Mouse (Mus musculus): ENCODE data around the gene Hspg2. TPM values are rescaled to one million over a fixed set of nuclear protein-coding genes. Genes with fewer than 3 reads are reported as not detected.

Gene Hspg2
- polyA plus RNA-seq, 1 experiment from 2014 or later = 50.0 TPM

DNA sequence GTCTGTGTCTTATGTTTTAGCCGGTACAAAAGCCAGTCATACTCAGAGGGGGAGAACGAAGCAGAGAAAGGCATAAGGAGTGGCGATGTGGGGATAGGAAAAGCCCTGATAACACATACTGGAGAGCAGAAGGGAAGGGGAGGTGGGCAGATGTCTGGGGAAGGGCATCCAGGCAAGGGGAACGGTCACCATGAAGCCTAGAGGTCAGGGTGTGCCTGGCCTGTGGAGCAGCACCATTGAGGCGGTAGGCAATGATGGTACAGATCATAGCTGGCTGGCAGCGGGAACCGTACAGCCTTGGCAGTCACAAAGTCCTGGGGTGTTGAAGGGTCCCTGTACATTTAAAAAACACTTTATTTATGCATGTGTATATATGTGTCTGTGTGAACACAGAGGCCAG, 6.1 kb downstream of the Hspg2 start:
- WGBS = 55% methylated on average over 7 of the region's 7 CpGs
- Histone ChIP-seq H3K4me3 (0 out of 2 replicates have a peak overlapping the region, but pooled peaks have one; percentile 27), H3K9ac (peak overlapping the region; percentile 76), H3K4me2 (peak overlapping the region; percentile 91), H3K9me3 (no peaks in the 10 kb centered on the region), H3K27ac (replicated peaks) (peak overlapping the region; percentile 100), H3K36me3 (peaks cover 16% of the 10 kb centered on the region), H3K27me3 (replicated peaks) (no peaks in the 10 kb centered on the region), H3K4me1 (peaks cover 100% of the 10 kb centered on the region)
- ATAC-seq (ENCODE audit: extremely low read depth, insufficient number of reproducible peaks, low FRiP score, low TSS enrichment) = no peak

DNA sequence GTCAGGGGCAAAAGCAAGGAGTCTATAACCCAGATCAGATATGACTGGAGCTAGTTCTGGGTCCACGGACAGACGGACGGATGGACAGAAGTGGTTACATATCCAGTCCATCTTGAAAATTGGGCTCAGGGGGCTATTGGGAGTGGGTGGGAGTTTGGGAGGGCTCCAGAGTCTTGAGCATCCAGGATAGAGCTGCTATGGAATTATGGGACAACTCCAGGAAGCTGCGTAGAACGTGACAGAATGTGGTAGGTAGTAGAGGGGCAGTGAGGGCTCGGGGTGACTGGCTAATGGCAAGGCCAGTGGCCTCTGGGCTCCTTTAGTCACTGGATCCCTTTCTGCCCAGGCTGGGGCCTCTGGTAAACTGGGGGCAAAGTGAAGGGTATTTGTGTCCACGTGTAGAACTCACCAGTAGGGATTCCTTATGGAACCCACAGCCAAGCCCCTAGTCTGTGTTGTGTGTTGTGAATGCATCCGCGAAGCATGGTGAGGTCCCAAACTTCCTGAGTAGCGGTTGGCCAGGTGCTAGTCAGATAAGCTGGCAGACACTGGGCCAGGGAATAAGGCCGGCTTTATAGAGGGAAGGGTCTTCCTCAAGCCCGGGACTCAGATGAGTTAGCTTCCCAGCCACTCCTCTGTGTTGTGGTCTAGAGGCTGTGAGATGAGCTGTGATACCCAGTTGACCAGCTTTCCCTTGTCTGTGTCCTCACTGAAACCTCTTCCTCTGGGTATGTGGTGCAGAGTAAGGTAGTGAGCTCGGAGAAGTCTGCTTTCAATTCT, 6.9 kb downstream of the Hspg2 start:
- H3K27me3 ChIP-seq (replicated peaks) = no peaks in the 10 kb centered on the region
- peaks cover 100% of the 10 kb centered on the region for H3K4me1 ChIP-seq
- 54% methylated on average over 13 of the region's 13 CpGs for WGBS
- no peak for ATAC-seq (ENCODE audit: extremely low read depth, insufficient number of reproducible peaks, low FRiP score, low TSS enrichment)
- H3K4me2 ChIP-seq = peak overlapping the region; percentile 91
- H3K9me3 ChIP-seq = no peaks in the 10 kb centered on the region
- H3K9ac ChIP-seq = peak overlapping the region; percentile 76; the same call in 1 of the 2 replicates
- H3K4me3 ChIP-seq = no peak overlapping the region
- H3K27ac ChIP-seq (replicated peaks) = peak overlapping the region; percentile 100
- peaks cover 16% of the 10 kb centered on the region for H3K36me3 ChIP-seq

DNA sequence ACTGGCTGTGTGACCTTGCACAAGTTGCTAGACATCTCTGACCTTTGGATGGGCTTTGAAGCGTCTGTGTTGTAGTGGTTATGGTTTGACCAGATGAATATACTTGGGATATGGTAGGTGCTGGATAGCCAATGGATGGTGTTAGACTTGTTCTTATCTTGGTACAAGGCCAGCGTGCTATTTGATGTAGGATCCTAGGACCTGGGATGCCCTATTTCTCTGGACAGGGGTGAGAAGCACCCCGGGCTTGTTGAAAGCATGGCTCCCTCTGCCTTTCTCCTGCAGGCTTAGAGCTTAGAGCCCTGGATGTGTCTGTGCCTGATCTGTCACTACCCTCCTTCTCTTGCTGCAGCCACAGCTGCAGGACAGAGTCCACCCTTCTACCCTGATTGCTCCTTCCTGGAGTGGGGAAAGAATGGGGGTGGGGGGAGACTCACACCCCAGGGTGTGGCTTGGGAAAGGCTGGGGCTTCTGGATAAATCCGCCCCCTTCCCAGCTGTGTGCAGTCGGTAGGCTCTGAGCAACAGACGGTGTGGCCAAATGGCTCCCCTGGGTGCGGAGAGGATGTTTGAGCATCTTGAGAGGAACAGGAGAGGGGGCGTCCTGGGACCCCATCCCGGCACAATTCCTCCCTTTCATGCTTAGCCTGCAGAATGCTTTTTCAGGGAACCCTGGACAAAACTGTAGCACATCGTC, 7.6 kb downstream of the Hspg2 start:
- Histone ChIP-seq H3K4me2 (peak overlapping the region; percentile 91), H3K27ac (replicated peaks) (peak overlapping the region; percentile 100), H3K4me1 (peaks cover 100% of the 10 kb centered on the region), H3K9ac (peak overlapping the region; percentile 76), H3K4me3 (peak overlapping the region; percentile 24), H3K27me3 (replicated peaks) (no peaks in the 10 kb centered on the region), H3K36me3 (peaks cover 16% of the 10 kb centered on the region), H3K9me3 (no peaks in the 10 kb centered on the region)
- 16% methylated on average over 10 of the region's 10 CpGs for WGBS
- ATAC-seq (ENCODE audit: extremely low read depth, insufficient number of reproducible peaks, low FRiP score, low TSS enrichment) = 0 out of 2 replicates have a peak, but pooled peaks have one; percentile 5

DNA sequence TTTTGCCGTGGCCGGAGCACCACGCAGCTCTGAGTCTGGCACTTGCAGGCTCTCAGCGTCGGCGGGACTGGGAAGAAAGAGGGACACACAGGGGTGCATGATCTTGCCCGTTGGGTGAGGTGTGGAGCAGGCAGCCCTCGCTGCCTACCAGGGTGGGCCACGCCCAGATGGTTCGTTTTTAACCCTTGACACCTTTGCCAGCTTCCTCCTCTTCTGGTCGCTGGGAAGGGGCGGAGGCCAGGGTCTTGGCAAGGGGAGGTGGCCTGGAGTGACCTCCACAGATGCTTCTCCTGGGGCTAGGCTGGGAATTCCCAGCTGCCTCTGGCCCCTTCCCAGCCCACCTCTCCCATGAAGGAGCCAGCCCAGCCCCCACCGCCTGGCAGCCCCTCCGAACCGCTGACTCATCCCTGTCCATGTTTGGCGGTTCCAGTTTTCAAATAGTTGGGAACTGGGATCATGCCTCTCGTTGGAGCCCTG, 8.2 kb downstream of the Hspg2 start:
- peak overlapping the region; percentile 100 for H3K27ac ChIP-seq (replicated peaks)
- WGBS = 9% methylated on average over 17 of the region's 17 CpGs
- peaks cover 16% of the 10 kb centered on the region for H3K36me3 ChIP-seq
- no peaks in the 10 kb centered on the region for H3K27me3 ChIP-seq (replicated peaks)
- peak overlapping the region; percentile 91 for H3K4me2 ChIP-seq
- H3K4me3 ChIP-seq = peak overlapping the region; percentile 24
- ATAC-seq (ENCODE audit: extremely low read depth, insufficient number of reproducible peaks, low FRiP score, low TSS enrichment) = no peak
- no peaks in the 10 kb centered on the region for H3K9me3 ChIP-seq
- peak overlapping the region; percentile 76 for H3K9ac ChIP-seq
- H3K4me1 ChIP-seq = peaks cover 100% of the 10 kb centered on the region

DNA sequence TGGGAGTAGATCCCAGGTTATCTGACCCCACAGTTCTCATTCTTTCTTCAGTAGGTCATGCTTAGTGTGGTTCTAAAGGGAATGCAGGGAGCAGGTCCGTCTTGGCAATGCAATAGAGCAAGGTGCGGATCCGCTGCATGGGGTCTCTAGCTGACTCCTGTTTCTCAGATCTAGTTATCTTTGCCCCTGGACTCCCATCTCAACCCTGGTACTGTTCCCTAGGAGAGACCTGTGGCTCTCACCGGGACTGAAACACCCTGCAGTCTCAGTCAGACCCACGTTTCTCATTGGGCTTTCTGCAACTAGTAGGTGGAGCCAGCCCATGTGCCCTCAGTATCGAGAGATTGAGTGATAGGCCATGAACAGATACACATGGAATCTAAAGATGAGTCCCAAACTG, 9.0 kb downstream of the Hspg2 start:
- no peak for ATAC-seq (ENCODE audit: extremely low read depth, insufficient number of reproducible peaks, low FRiP score, low TSS enrichment)
- peaks cover 11% of the 10 kb centered on the region for H3K36me3 ChIP-seq
- H3K9me3 ChIP-seq = no peaks in the 10 kb centered on the region
- peak overlapping the region; percentile 76 for H3K9ac ChIP-seq
- 42% methylated on average over 6 of the region's 6 CpGs for WGBS
- peaks cover 100% of the 10 kb centered on the region for H3K4me1 ChIP-seq
- no peak overlapping the region for H3K4me3 ChIP-seq
- peak overlapping the region; percentile 100 for H3K27ac ChIP-seq (replicated peaks)
- H3K27me3 ChIP-seq (replicated peaks) = no peaks in the 10 kb centered on the region
- H3K4me2 ChIP-seq = peak overlapping the region; percentile 91

DNA sequence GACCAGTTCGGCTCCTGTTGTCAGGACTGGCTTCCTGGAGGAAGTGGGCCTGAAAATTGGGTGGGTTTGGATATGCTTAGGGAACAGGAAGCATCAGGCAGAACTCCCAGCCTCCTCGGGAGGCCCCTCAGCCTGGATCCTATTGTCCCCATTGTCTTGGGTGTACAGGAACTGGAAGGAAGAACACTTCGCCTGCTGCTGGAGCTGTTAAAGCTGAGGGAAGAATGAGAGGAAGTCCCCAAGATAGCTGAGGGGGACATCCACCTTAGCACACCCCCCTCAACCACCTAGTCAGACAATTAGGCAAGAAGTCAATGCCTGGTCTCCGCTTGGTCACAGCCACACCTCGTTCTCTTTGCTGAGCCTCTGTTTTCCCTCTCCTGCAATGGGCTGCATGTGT, 9.7 kb downstream of the Hspg2 start:
- 54% methylated on average over 5 of the region's 5 CpGs for WGBS
- peaks cover 5% of the 10 kb centered on the region; the same call in 1 of the 2 replicates for H3K36me3 ChIP-seq
- H3K9ac ChIP-seq = peak overlapping the region; percentile 71
- peak overlapping the region; percentile 91 for H3K4me2 ChIP-seq
- H3K4me1 ChIP-seq = peaks cover 100% of the 10 kb centered on the region
- H3K9me3 ChIP-seq = no peaks in the 10 kb centered on the region
- no peak for ATAC-seq (ENCODE audit: extremely low read depth, insufficient number of reproducible peaks, low FRiP score, low TSS enrichment)
- no peaks in the 10 kb centered on the region for H3K27me3 ChIP-seq (replicated peaks)
- no peak overlapping the region for H3K4me3 ChIP-seq
- H3K27ac ChIP-seq (replicated peaks) = peak overlapping the region; percentile 100

DNA sequence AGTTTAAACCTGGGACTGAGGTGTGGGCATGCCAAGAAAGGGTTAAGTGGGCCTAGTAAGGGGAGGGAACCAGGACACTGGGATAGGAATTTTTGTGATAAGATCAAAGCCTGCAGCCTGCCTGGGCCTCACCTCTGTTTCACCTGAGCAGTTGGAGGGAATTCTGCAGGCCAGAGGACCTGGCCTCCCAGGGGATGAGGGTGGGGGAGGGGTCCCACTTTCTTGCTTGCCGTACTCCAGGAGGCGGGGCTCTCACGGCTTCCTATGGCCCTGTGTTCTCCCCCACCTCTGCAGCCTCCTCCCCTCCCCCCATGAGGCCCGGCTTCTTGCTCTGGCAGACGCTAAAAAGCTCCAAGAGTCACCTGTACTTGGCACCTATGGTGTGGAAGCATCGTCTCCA, 11.2 kb downstream of the Hspg2 start:
- Histone ChIP-seq H3K36me3 (peaks cover 4% of the 10 kb centered on the region; the same call in 1 of the 2 replicates), H3K9me3 (no peaks in the 10 kb centered on the region), H3K4me1 (peaks cover 100% of the 10 kb centered on the region), H3K27ac (replicated peaks) (peak overlapping the region; percentile 100), H3K4me3 (no peak overlapping the region; the same call in 1 of the 2 replicates), H3K4me2 (peak overlapping the region; percentile 45), H3K9ac (peak overlapping the region; percentile 71), H3K27me3 (replicated peaks) (no peaks in the 10 kb centered on the region)
- WGBS = 7% methylated on average over 6 of the region's 6 CpGs
- ATAC-seq (ENCODE audit: extremely low read depth, insufficient number of reproducible peaks, low FRiP score, low TSS enrichment) = no peak

DNA sequence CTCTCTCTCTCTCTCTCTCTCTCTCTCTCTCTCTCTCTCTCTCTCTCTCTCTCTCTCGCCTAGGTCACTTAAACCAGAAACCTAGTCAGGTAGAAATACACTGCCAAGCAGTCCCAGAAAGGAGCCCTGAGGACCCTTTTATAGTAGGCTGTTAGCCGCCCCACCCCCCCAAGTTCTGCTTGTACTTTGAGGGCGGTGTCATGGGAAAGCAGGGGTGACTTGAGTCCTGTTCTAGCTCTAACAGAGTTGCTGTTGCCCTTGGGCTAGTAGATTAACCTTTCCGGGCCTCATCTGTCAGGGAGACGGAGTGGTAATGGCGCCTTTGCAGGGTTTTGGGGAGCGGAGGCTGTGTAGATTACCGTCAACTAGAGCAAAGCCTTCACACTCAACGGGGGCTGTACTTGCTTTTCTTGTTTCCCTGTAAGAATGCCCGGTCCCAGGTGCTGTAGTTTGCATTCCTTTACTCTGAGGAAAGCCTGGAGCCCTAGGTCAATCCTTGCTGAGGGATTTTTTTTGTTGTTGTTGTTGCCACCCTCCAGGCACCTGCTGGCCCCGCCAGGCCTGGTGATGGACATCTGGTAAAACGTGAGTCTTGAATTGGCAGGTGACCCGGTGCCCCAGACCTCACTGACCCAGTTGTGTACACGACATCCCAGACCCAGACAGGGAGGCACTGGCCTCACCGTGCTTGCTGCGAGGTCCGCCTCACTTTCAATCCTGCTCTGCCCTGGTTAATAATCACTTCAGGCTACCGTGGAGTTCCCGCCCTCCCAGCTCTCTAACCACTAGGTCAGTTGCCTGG, 11.8 kb downstream of the Hspg2 start:
- Histone ChIP-seq H3K9ac (peak overlapping the region; percentile 71), H3K4me1 (peaks cover 100% of the 10 kb centered on the region), H3K36me3 (no peaks in the 10 kb centered on the region), H3K27me3 (replicated peaks) (no peaks in the 10 kb centered on the region), H3K27ac (replicated peaks) (peak overlapping the region; percentile 100), H3K9me3 (no peaks in the 10 kb centered on the region), H3K4me2 (peak overlapping the region; percentile 45), H3K4me3 (no peak overlapping the region)
- no peak for ATAC-seq (ENCODE audit: extremely low read depth, insufficient number of reproducible peaks, low FRiP score, low TSS enrichment)
- 27% methylated on average over 19 of the region's 19 CpGs for WGBS

DNA sequence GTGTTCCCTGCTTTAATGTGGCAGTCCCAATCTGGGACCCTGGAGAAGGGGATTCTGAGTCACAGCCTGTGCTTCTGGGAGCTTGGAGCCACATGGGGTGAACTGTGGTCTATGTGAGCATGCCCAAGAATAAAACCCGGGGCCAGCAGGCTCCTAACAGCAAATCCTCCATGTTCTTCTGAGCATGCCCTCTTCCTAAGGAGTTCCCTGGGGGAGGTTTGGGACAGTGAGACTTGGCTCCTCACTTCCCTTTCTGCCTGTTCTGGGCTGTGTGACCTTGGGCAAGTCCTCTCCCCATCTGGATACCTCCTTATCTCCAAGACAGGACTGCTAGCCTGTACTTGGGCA, 12.4 kb downstream of the Hspg2 start:
- H3K9me3 ChIP-seq = no peaks in the 10 kb centered on the region
- peak overlapping the region; percentile 45 for H3K4me2 ChIP-seq
- peaks cover 100% of the 10 kb centered on the region for H3K4me1 ChIP-seq
- H3K36me3 ChIP-seq = no peaks in the 10 kb centered on the region
- no peak for ATAC-seq (ENCODE audit: extremely low read depth, insufficient number of reproducible peaks, low FRiP score, low TSS enrichment)
- no peak overlapping the region for H3K4me3 ChIP-seq
- H3K9ac ChIP-seq = peak overlapping the region; percentile 71
- peak overlapping the region; percentile 100 for H3K27ac ChIP-seq (replicated peaks)
- H3K27me3 ChIP-seq (replicated peaks) = no peaks in the 10 kb centered on the region
- WGBS = 42% methylated on average over 1 of the region's 1 CpGs

DNA sequence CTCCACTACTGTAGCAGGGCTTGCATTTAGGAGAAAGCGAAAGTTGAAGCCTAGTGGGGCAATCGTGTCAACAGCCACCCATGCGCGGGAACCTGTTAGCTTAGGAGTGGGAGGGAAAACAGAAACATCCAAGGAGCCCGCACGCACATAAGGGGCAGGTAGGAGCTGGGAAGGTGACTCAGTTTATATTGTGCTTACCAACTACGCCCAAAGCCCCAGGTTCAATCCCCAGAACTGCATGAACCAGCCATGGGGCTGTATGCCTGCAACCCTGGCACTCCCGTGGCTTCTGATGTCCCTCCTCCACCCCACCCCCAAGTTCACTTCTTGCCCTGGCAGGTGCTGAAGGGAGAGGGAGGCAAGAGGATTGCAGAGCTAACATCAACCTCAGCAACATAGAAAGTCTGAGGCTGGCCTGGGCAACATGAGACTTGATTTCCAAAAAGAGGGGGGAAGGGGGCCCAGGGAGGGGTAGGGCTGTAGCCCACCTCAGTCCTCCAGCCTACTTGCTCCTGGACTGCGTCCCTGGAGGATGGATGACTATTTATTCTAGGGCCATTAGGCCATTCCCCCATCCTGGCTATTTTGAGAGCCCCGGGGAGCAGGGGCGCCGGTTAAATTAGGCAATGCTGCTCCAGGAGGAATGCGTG, 12.9 kb downstream of the Hspg2 start:
- no peaks in the 10 kb centered on the region for H3K9me3 ChIP-seq
- peak overlapping the region; percentile 45 for H3K4me2 ChIP-seq
- 44% methylated on average over 13 of the region's 13 CpGs for WGBS
- H3K27ac ChIP-seq (replicated peaks) = peak overlapping the region; percentile 100
- H3K27me3 ChIP-seq (replicated peaks) = no peaks in the 10 kb centered on the region
- H3K4me1 ChIP-seq = peaks cover 100% of the 10 kb centered on the region
- H3K9ac ChIP-seq = peak overlapping the region; percentile 71
- ATAC-seq (ENCODE audit: extremely low read depth, insufficient number of reproducible peaks, low FRiP score, low TSS enrichment) = no peak
- no peaks in the 10 kb centered on the region for H3K36me3 ChIP-seq
- no peak overlapping the region for H3K4me3 ChIP-seq

Measured in heart, embryonic 13.5 days (tissue).